Mouse (Mus musculus) layer of hippocampus, adult 2 months (tissue): Measurements from ENCODE around the gene Elfn1. TPM values are rescaled to one million over a fixed set of nuclear protein-coding genes. Genes with fewer than 3 reads are reported as not detected.

Source experiments
- DNase-seq, 2 experiments: peaks; one replicate each; pipeline ENCODE4 v3.0.0; 2022; ENCODE audit warnings: low spot score in 2 of 2
- H3K27ac ChIP-seq: fragments of 200-600 bp; 2 replicates; pipeline ENCODE4 v1.8.1; 2022
- H3K4me3 ChIP-seq: fragments of 200-600 bp; 2 replicates; pipeline ENCODE4 v1.8.1; 2022; ENCODE audit warnings: mild to moderate bottlenecking
- CTCF ChIP-seq: fragments of 200-600 bp; conservative IDR thresholded peaks from 2 replicates; pipeline ENCODE4 v1.8.1; 2022; ENCODE audit warnings: antibody characterized with exemption, mild to moderate bottlenecking, moderate library complexity
- long read RNA-seq, 2 experiments: library from polyadenylated mRNA; stranded (forward); transcript quantifications; one replicate each; pipeline ENCODE4 v2.0.0; 2021; ENCODE audit warnings: borderline mapping rate in 2 of 2
- total RNA-seq, 2 experiments: library from RNA; stranded (reverse); gene quantifications; 2 replicates each; pipeline ENCODE4 v1.2.3; 2021

Elfn1 gene
- 10 to 100 TPM; 27.0 to 29.1 TPM for total RNA-seq
- long read RNA-seq, experiment 1, partial matches to known transcripts: 0 of 7 reads
- long read RNA-seq, experiment 1, other reads (novel, unspliced or antisense): 5 of 7 reads
- long read RNA-seq, experiment 2, partial matches to known transcripts: 0 of 3 reads
- long read RNA-seq, experiment 2, other reads (novel, unspliced or antisense): 2 of 3 reads

DNA sequence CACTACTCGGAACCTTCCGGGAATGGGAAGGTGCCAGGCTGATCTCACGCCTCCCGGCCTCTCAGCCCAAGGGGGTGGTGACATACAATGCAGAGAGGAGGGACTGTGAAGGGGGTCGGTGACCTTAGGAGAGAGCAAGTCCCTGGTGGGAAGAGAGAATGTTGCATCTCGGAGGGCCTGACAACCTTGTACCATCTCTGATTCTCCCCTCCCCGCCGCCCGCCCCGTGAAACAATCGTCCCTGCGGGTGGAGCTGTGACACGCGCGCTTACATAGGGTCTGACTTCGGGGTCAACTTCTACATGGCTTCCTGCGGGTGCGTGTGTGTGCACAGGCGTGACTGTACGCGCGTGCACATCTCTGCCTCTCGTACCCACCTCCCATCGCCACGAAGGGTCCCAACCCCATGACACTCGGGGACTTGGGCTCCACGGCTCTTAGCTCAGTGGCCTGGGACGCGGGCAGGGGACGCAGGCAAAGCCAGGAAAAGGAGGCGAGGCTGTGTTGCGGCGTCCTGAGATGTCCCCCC lies at the start of gene Elfn1:
Gene Elfn1, plus strand, starts transcription at position 230 of the 529 bp plus-strand sequence.
- Histone ChIP-seq H3K4me3 (peak within 1 kb of the TSS; percentile 68), H3K27ac (peak within 1 kb of the TSS; percentile 36; the same call in 1 of the 2 replicates)
- DNase-seq: no peak
- no peak for TF ChIP-seq CTCF

DNA sequence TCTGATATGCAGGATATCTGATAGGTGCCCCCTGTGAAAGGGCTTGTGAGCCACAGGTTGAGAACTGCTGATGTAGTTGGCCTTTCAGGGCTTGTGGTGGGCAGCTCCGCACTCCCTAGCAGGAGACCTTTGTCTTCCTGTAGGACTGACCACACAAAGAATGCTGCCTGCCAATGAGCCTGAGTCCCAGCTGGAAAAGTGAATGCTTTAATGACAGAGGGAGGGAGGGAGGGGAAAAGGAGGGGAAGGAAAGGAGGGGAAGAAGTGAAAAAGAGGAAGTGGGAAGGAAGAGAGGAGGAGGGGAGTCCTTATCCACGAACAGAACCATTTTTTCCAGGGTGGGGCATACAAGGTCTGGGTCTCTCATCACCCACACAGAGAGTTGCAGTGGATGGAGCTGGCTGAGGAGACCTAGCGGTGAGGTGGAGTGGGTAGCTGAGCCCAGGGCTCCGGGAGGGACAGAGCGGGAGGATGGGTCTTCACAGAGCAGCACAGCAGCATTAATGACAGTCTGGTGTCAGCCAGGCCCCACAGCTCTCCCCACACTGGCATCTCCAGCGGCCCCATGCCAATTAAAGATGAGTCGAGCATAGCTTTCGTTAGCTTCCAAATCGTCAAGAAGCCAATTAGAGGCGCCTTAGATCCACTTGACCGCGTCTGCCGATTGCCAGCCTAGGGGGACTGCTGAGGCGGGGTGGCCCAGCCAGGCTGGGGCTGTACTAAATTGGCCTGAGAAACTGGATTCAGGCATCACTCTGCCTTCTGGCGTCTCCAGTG lies 47.2 kb upstream of the Elfn1 start:
- no peak overlapping the region for H3K4me3 ChIP-seq
- no peak for TF ChIP-seq CTCF
- H3K27ac ChIP-seq: no peak overlapping the region
- no peak for DNase-seq

- TF ChIP-seq CTCF: no peak
- Histone ChIP-seq H3K27ac (no peak overlapping the region), H3K4me3 (no peak overlapping the region)
- peak in 1 of 2 experiments; percentile 18 for DNase-seq
Observed at GRCm38 (mm10) chr5:139862759-139863158, 45.0 kb upstream of the Elfn1 start.

GRCm38 (mm10) chr5:139870886-139871285 lies 36.9 kb upstream of the Elfn1 start:
- no peak for DNase-seq

DNA sequence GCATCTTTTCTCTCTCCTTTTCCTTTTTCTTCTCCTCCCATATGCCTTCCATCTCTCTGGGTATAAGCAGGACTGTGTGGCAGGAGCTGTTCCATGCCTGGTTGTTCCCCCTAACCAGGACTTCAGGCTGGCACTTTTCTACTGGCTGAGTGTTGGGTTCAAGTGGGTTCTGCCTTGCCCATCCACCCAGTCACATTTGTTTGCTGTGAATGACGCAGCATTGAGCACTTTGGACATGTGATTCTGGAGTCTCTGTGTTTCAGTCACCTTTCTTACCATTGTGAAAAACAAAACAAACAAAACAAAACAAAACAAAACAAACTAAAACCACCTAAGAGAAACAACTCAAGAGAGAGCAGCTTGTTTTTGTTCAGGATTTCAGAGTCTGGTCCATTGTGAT lies 36.2 kb upstream of the Elfn1 start:
- DNase-seq: no peak
- H3K4me3 ChIP-seq: no peak overlapping the region
- no peak overlapping the region for H3K27ac ChIP-seq
- TF ChIP-seq CTCF: no peak

More at GRCm38 (mm10) chr5:139870886-139871285, 36.9 kb upstream of the Elfn1 start:
- Histone ChIP-seq H3K27ac (no peak overlapping the region), H3K4me3 (no peak overlapping the region)
- no peak for TF ChIP-seq CTCF

- Histone ChIP-seq H3K4me3 (no peak overlapping the region), H3K27ac (no peak overlapping the region)
- TF ChIP-seq CTCF: no peak
- no peak for DNase-seq
Observed at GRCm38 (mm10) chr5:139877563-139877962, 30.2 kb upstream of the Elfn1 start.

- TF ChIP-seq CTCF: no peak
- no peak for DNase-seq
- H3K27ac ChIP-seq: no peak overlapping the region
- H3K4me3 ChIP-seq: no peak overlapping the region
Observed at GRCm38 (mm10) chr5:139879694-139880093, 28.0 kb upstream of the Elfn1 start.

DNA sequence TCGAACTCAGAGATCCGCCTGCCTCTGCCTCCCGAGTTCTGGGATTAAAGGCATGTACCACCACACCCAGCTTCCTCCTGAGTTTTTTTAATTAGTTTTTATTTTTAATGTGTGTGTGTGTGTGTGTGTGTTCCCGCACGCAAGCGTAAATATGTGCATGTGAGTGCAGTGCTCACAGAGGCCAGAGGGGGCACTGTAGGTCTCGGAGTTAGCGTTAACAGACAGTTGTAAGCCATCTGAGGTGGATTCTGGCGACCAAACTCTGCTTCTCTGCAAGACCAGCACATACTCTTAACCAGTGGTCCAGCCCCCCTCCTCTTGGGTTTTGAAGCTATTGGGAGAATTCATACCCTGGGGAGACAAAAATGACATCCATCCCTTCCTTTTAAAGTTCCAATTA lies 26.6 kb upstream of the Elfn1 start:
- TF ChIP-seq CTCF: no peak
- Histone ChIP-seq H3K4me3 (no peak overlapping the region), H3K27ac (no peak overlapping the region)
- DNase-seq: no peak

GRCm38 (mm10) chr5:139888624-139889023 lies 19.1 kb upstream of the Elfn1 start:
- Histone ChIP-seq H3K4me3 (no peak overlapping the region), H3K27ac (no peak overlapping the region)
- no peak for TF ChIP-seq CTCF
- DNase-seq: no peak

DNA sequence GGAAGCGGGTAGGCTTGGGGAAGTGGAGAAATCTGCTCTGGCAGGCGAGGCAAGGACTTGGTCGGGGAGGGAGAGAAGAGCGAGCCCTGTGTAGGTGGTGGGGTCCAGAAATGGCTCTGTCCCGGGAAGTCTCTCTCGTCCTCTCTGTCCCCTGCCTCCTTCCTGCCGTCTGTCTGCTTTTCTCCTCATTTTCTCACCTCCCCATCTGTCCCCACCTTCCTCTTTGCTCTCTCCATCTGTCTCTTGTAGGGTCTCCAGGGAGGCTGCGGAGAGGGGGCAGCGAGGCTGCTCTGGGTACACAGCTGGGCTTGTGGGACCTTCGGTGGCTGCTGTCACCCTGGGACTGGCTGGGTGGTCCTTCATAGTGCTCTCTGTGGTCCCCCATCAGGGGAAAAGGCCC lies 18.4 kb upstream of the Elfn1 start:
- DNase-seq: no peak
- no peak for TF ChIP-seq CTCF
- H3K27ac ChIP-seq: no peak overlapping the region
- no peak overlapping the region for H3K4me3 ChIP-seq

DNA sequence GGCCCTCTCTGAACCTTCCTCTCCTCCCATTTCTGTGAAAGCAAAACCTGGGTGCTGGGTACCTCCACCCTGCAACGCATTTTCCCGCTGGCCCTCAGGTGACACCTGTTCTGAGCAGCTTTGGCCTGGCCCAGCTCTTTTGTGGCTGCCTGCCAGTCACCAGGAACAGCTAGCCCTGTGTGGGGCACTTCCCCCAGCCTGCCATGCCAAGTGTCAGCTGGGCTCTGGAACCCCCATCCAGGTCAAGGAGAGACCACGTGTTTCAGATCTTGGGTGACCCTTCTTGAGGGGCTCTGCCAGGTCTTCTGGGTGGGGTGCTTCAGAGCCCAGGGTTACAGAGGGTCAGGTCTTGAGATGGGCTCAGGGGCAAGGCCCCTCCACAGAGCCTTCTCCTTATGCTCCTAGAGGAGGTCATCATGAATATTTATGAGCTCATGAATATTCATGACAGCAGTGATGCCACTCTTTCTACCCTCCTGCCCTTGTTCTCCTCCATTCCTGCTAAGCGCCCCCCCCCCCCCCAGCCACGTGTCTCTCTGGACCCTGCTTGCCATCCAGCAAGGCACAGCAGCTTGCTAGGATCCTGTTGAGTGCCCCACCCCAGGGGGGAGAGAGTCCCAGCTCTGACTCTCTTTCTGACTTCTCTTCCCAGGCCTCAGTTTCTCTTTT lies 15.3 kb upstream of the Elfn1 start:
- Histone ChIP-seq H3K27ac (no peak overlapping the region), H3K4me3 (no peak overlapping the region)
- DNase-seq: no peak
- no peak for TF ChIP-seq CTCF

DNA sequence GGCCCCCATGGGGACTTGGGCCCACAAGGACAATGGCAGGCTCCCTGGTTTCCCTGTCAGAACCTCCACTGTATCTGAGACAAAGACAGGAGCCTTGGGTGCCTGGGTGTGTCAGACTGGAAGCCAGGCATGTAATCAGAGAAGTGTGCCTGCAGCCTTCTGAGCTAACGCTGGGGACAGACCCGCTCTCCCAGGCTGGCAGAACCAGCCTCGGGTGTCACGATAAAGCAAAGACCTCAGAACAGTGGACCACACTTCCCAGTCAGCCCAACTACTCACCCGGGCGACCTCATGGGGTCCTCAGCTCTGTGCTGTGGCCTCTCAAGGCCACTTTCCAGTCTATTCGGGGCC lies 14.8 kb upstream of the Elfn1 start:
- TF ChIP-seq CTCF: no peak
- DNase-seq: no peak
- Histone ChIP-seq H3K27ac (no peak overlapping the region), H3K4me3 (no peak overlapping the region)

GRCm38 (mm10) chr5:139894025-139894508 lies 13.7 kb upstream of the Elfn1 start:
- no peak overlapping the region for H3K4me3 ChIP-seq
- no peak overlapping the region for H3K27ac ChIP-seq
- DNase-seq: no peak
- TF ChIP-seq CTCF: no peak
